Mouse (Mus musculus): Measurements from ENCODE around the gene Fam213b. TPM values are rescaled to one million over a fixed set of nuclear protein-coding genes. Genes with fewer than 3 reads are reported as not detected.
A peak's percentile ranks its signal among the peaks of the same experiment; 100 is the strongest.

Gene Fam213b
- polyA plus RNA-seq, 1 experiment from 2014 or later = 41.8 TPM

- Histone ChIP-seq H3K9me3 (ENCODE audit: control insufficient read depth, low read length) (no peaks in the 10 kb centered on the region), H3K9ac (ENCODE audit: low read length) (peak overlapping the region; percentile 33), H3K27ac (ENCODE audit: low read depth, low read length) (no peak overlapping the region), H3K36me3 (ENCODE audit: control insufficient read depth, insufficient read depth, low read length) (no peaks in the 10 kb centered on the region), H3K27me3 (ENCODE audit: control insufficient read depth, insufficient read depth, low read length) (0 out of 2 replicates have a peak, but pooled peaks cover 2% of the 10 kb centered on the region), H3K4me3 (ENCODE audit: low read depth, low read length) (peak overlapping the region; percentile 18; the same call in 1 of the 2 replicates), H3K4me2 (peak overlapping the region; percentile 32), H3K4me1 (ENCODE audit: control insufficient read depth, insufficient read depth, low read length) (peaks cover 14% of the 10 kb centered on the region)
- 3% methylated on average over 13 of the region's 13 CpGs for WGBS
- peak; percentile 91 for DNase-seq (ENCODE audit: low spot score, missing footprints)
- peak; percentile 72; the same call in 1 of the 2 replicates for ATAC-seq (ENCODE audit: low FRiP score)
Measured at GRCm38 (mm10) chr4:154871757-154872251, 27.1 kb downstream of the Fam213b start.

DNA sequence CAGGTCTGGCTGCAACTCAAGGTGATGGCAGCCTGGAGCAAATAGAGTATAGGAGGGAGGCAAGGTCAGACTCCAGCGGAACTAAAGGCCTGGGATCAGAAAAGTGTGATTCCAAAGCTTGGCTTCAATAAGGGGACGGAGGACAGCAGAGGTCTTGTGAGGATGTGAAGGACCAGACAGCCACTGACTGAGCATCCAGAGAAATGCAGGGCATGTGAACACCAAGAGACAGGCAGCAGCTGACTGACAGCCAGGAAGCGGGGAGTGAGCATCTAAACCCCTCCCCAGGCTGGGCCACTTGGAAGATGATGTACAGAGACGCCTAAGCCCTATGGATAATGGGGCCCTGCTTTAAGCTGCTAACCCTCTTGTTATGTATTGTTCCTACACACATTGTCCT, 28.2 kb downstream of the Fam213b start:
- H3K27me3 ChIP-seq (ENCODE audit: control insufficient read depth, insufficient read depth, low read length) = 0 out of 2 replicates have a peak, but pooled peaks cover 2% of the 10 kb centered on the region

DNA sequence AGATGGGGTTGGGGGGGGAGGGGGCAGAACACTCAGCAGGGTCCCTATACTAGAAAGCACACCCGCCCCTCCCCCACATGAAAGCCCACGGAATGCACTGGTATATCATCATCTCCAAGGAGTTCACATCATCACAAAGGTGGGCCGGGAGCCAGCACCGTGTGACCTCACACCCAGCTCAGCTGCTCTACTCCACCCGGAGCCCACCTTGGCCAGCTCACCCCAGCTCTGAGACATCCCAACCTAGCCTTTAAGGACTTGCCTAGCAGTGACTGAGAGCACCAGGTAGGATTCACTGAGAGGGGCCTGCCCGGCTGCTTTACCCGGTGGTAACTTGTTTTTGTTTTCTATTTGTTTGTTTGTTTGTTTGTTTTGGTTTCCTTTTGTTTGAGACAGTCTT, 29.5 kb downstream of the Fam213b start, which contains the start of gene Mmel1:
Gene Mmel1, plus strand, starts transcription at position 146 of the 400 bp plus-strand sequence.
- H3K4me3 ChIP-seq (ENCODE audit: low read depth, low read length) = no peak within 1 kb of the TSS
- H3K27me3 ChIP-seq (ENCODE audit: control insufficient read depth, insufficient read depth, low read length) = 0 out of 2 replicates have a peak, but pooled peaks cover 2% of the 10 kb centered on the region
- DNase-seq (ENCODE audit: low spot score, missing footprints) (no peak), ATAC-seq (ENCODE audit: low FRiP score) (no peak)
- WGBS = 92% methylated on average over 7 of the region's 7 CpGs
- no peak within 1 kb of the TSS for H3K27ac ChIP-seq (ENCODE audit: low read depth, low read length)
- H3K9me3 ChIP-seq (ENCODE audit: control insufficient read depth, low read length) = no peaks in the 10 kb centered on the region
- no peak within 1 kb of the TSS for H3K9ac ChIP-seq (ENCODE audit: low read length)
- no peak within 1 kb of the TSS for H3K4me2 ChIP-seq
- peaks cover 14% of the 10 kb centered on the region for H3K4me1 ChIP-seq (ENCODE audit: control insufficient read depth, insufficient read depth, low read length)
- H3K36me3 ChIP-seq (ENCODE audit: control insufficient read depth, insufficient read depth, low read length) = no peaks in the 10 kb centered on the region

More for the DNA sequence above, 28.2 kb downstream of the Fam213b start:
- Histone ChIP-seq H3K4me1 (ENCODE audit: control insufficient read depth, insufficient read depth, low read length) (peaks cover 9% of the 10 kb centered on the region), H3K4me2 (no peak overlapping the region), H3K9me3 (ENCODE audit: control insufficient read depth, low read length) (no peaks in the 10 kb centered on the region), H3K36me3 (ENCODE audit: control insufficient read depth, insufficient read depth, low read length) (no peaks in the 10 kb centered on the region), H3K27ac (ENCODE audit: low read depth, low read length) (no peak overlapping the region), H3K9ac (ENCODE audit: low read length) (no peak overlapping the region), H3K4me3 (ENCODE audit: low read depth, low read length) (no peak overlapping the region)
- DNase-seq (ENCODE audit: low spot score, missing footprints) (peak; percentile 51), ATAC-seq (ENCODE audit: low FRiP score) (no peak)
- 55% methylated on average over 4 of the region's 4 CpGs for whole genome bisulfite sequencing

GRCm38 (mm10) chr4:154867257-154867656, 31.7 kb downstream of the Fam213b start:
- 86% methylated on average over 6 of the region's 6 CpGs for WGBS
- Histone ChIP-seq H3K4me3 (ENCODE audit: low read depth, low read length) (no peak overlapping the region), H3K27me3 (ENCODE audit: control insufficient read depth, insufficient read depth, low read length) (no peaks in the 10 kb centered on the region), H3K4me2 (no peak overlapping the region), H3K36me3 (ENCODE audit: control insufficient read depth, insufficient read depth, low read length) (no peaks in the 10 kb centered on the region), H3K4me1 (ENCODE audit: control insufficient read depth, insufficient read depth, low read length) (peaks cover 18% of the 10 kb centered on the region), H3K9ac (ENCODE audit: low read length) (no peak overlapping the region), H3K9me3 (ENCODE audit: control insufficient read depth, low read length) (no peaks in the 10 kb centered on the region), H3K27ac (ENCODE audit: low read depth, low read length) (no peak overlapping the region)
- ATAC-seq (ENCODE audit: low FRiP score) (no peak), DNase-seq (ENCODE audit: low spot score, missing footprints) (peak; percentile 64)

DNA sequence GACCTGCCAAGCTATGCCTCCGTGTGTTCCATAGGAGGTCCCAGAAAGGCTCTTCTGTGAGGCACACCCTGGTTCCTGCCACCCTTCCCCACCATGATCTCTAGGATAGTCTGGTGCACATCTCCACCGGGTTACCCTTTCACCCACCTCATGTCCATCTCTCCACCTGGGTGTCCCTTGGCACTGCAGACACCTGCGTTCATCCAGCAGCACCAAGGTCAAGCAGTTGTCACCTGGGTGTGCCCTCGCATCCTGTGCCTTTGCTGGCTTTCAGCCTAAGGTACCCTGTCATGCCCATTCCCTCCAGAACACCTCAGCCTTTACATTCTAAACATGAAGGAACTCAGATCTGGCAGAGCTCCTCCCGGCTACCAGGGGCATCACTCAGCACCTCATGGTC, 32.5 kb downstream of the Fam213b start:
- H3K9me3 ChIP-seq (ENCODE audit: control insufficient read depth, low read length) = no peaks in the 10 kb centered on the region
- 89% methylated on average over 5 of the region's 5 CpGs for WGBS
- no peak overlapping the region for H3K27ac ChIP-seq (ENCODE audit: low read depth, low read length)
- no peak overlapping the region for H3K4me2 ChIP-seq
- peak; percentile 59 for DNase-seq (ENCODE audit: low spot score, missing footprints)
- no peaks in the 10 kb centered on the region for H3K27me3 ChIP-seq (ENCODE audit: control insufficient read depth, insufficient read depth, low read length)
- H3K4me3 ChIP-seq (ENCODE audit: low read depth, low read length) = no peak overlapping the region
- no peak for ATAC-seq (ENCODE audit: low FRiP score)
- no peaks in the 10 kb centered on the region for H3K36me3 ChIP-seq (ENCODE audit: control insufficient read depth, insufficient read depth, low read length)
- no peak overlapping the region for H3K9ac ChIP-seq (ENCODE audit: low read length)
- peaks cover 12% of the 10 kb centered on the region for H3K4me1 ChIP-seq (ENCODE audit: control insufficient read depth, insufficient read depth, low read length)

GRCm38 (mm10) chr4:154864961-154865760, 33.8 kb downstream of the Fam213b start:
- Histone ChIP-seq H3K9ac (ENCODE audit: low read length) (peak overlapping the region; percentile 66), H3K36me3 (ENCODE audit: control insufficient read depth, insufficient read depth, low read length) (no peaks in the 10 kb centered on the region), H3K9me3 (ENCODE audit: control insufficient read depth, low read length) (no peaks in the 10 kb centered on the region), H3K4me1 (ENCODE audit: control insufficient read depth, insufficient read depth, low read length) (peaks cover 11% of the 10 kb centered on the region), H3K4me3 (ENCODE audit: low read depth, low read length) (no peak overlapping the region), H3K4me2 (peak overlapping the region; percentile 56; the same call in 1 of the 2 replicates), H3K27ac (ENCODE audit: low read depth, low read length) (0 out of 2 replicates have a peak overlapping the region, but pooled peaks have one; percentile 67), H3K27me3 (ENCODE audit: control insufficient read depth, insufficient read depth, low read length) (no peaks in the 10 kb centered on the region)
- ATAC-seq (ENCODE audit: low FRiP score) (0 out of 2 replicates have a peak, but pooled peaks have one; percentile 17), DNase-seq (ENCODE audit: low spot score, missing footprints) (peak; percentile 57)
- 81% methylated on average over 18 of the region's 18 CpGs for WGBS

DNA sequence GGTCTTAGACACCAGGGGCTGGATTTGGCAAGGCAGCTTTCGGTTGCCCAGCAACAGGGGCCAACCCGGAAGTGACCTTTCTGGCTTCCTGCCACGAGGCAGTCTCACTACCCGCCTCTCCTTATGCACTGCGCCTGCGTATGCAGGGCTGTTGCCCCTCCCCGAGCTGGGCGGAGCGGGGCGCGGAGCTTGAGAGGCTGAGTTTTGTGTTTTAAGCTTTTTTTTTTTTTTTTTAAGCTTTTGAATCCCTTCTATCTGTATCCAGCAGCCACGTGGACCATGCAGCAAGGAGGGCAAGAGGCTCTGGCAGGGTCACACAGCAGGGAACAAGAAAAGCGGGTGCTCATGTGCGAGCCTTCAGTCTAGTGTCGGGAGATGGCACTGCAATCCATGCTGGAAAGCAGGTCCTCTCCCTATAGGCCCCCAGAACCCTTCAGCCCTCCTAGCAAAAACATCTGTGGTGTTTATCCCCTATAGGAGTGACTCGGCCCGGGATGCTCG, 34.6 kb downstream of the Fam213b start:
- ATAC-seq (ENCODE audit: low FRiP score) (peak; percentile 94), DNase-seq (ENCODE audit: low spot score, missing footprints) (peak; percentile 100)
- H3K9me3 ChIP-seq (ENCODE audit: control insufficient read depth, low read length) = no peaks in the 10 kb centered on the region
- H3K36me3 ChIP-seq (ENCODE audit: control insufficient read depth, insufficient read depth, low read length) = no peaks in the 10 kb centered on the region
- no peaks in the 10 kb centered on the region; the same call in 1 of the 2 replicates for H3K27me3 ChIP-seq (ENCODE audit: control insufficient read depth, insufficient read depth, low read length)
- H3K4me1 ChIP-seq (ENCODE audit: control insufficient read depth, insufficient read depth, low read length) = peaks cover 11% of the 10 kb centered on the region
- H3K4me2 ChIP-seq = peak overlapping the region; percentile 56
- peak overlapping the region; percentile 66 for H3K9ac ChIP-seq (ENCODE audit: low read length)
- under 1% methylated on average over 18 of the region's 18 CpGs for WGBS
- peak overlapping the region; percentile 35 for H3K4me3 ChIP-seq (ENCODE audit: low read depth, low read length)
- H3K27ac ChIP-seq (ENCODE audit: low read depth, low read length) = peak overlapping the region; percentile 67

DNA sequence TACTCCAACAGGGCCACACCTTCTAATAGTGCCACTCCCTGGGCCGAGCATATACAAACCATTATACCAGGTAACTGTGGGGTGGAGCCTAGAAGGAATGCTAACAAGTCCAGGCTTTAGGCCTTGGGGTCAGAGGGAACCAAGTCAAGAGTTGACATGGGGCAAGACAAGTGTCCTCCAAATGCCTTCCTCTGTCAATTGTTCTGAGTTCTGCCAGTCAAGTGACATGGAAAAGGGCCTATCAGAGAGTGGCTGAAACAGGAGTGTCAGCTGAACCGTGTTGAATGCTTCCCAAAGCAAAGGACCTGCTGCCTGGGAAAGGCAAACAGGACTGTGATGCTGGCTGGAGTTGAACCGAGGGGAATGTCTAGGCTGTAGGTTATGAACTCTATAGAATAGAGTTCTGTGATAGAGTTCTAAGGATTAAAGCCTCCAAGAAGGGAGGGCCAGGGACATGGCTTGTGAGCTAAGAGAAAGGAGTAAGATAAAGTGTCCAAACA, 35.4 kb downstream of the Fam213b start:
- WGBS = 90% methylated on average over 3 of the region's 3 CpGs
- no peak for ATAC-seq (ENCODE audit: low FRiP score)
- H3K27me3 ChIP-seq (ENCODE audit: control insufficient read depth, insufficient read depth, low read length) = peaks cover 2% of the 10 kb centered on the region; the same call in 1 of the 2 replicates

More for the DNA sequence above, 35.4 kb downstream of the Fam213b start:
- no peaks in the 10 kb centered on the region for H3K36me3 ChIP-seq (ENCODE audit: control insufficient read depth, insufficient read depth, low read length)
- H3K4me3 ChIP-seq (ENCODE audit: low read depth, low read length) = no peak overlapping the region
- H3K4me2 ChIP-seq = no peak overlapping the region
- peak overlapping the region; percentile 53 for H3K9ac ChIP-seq (ENCODE audit: low read length)
- H3K4me1 ChIP-seq (ENCODE audit: control insufficient read depth, insufficient read depth, low read length) = peaks cover 11% of the 10 kb centered on the region
- peak; percentile 61 for DNase-seq (ENCODE audit: low spot score, missing footprints)
- H3K27ac ChIP-seq (ENCODE audit: low read depth, low read length) = no peak overlapping the region
- no peaks in the 10 kb centered on the region for H3K9me3 ChIP-seq (ENCODE audit: control insufficient read depth, low read length)
